Mouse (Mus musculus): ENCODE results near the gene Nr1d1.

DNA sequence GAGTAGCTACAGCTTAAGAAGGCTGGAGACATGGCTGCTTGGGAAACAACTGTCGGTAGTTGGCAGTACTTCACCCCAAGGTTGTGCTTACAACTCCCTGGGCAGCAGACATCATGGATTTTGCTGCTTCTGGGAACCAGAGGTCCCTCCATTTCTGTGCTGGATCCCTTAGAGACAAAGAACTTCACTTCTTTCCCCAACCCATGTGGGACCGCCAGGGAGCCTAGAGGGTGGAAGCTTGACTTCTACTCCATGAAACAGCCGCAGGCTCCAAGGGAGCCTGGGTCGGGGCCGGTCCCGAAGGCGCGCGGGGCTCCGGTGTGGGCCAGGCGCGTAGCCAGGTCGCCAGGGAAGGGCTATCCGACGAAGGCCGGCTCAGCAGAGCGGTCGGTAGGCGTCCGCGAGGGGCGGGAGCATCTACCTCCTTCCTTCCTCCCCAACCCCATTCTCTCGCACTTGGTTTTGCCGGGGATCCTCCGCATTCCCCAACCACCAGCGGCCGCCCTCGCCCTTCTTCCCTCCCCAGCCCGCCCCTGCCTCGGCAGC is 19.4 kb upstream of the Nr1d1 start:
- no peak for TF ChIP-seq CTCF (IDR thresholded peaks at IDR 0.05; ENCODE audit: extremely low read depth, insufficient read depth, insufficient read length, insufficient replicate concordance)
- no peak; the same call in 1 of the 2 replicates for TF ChIP-seq POLR2A (IDR thresholded peaks at IDR 0.05; ENCODE audit: low read depth, low read length)

Measured in spleen, adult 2 months (tissue).